Mouse (Mus musculus) thymus, adult 2 months (tissue): Measurements from ENCODE around the gene Slc6a3. TPM values are rescaled to one million over a fixed set of nuclear protein-coding genes. Genes with fewer than 3 reads are reported as not detected.

Experiments
- DNase-seq: peaks from one replicate; pipeline ENCODE4 v3.0.0; 2021
- H3K27ac ChIP-seq: fragments of 200-500 bp; 2 replicates; pipeline ENCODE4 v1.5.1; 2012; ENCODE audit warnings: low read length, control low read depth; ENCODE audit not compliant: control insufficient read depth, insufficient read depth
- H3K27me3 ChIP-seq: fragments of 200-500 bp; 2 replicates; pipeline ENCODE4 v1.6.1; 2012; ENCODE audit warnings: mild to moderate bottlenecking, low read length, moderate library complexity, mixed read lengths; ENCODE audit not compliant: control insufficient read depth, insufficient read depth
- H3K36me3 ChIP-seq: fragments of 200-500 bp; 2 replicates; pipeline ENCODE4 v1.6.1; 2012; ENCODE audit warnings: mild to moderate bottlenecking, low read length, moderate library complexity; ENCODE audit not compliant: control insufficient read depth, insufficient read depth
- H3K4me1 ChIP-seq: fragments of 200-500 bp; replicated peaks from 2 replicates; pipeline ENCODE4 v1.6.1; 2012; ENCODE audit warnings: low read length; ENCODE audit not compliant: control insufficient read depth, insufficient read depth
- H3K4me3 ChIP-seq: fragments of 200-500 bp; 2 replicates; pipeline ENCODE4 v1.5.1; 2012; ENCODE audit warnings: mild to moderate bottlenecking, low read length, control low read depth, moderate library complexity; ENCODE audit not compliant: control insufficient read depth, insufficient read depth
- CTCF ChIP-seq: fragments of 200-500 bp; IDR thresholded peaks from 2 replicates; pipeline ENCODE4 v1.5.1; 2012; ENCODE audit warnings: mild to moderate bottlenecking, control low read depth, low read length, moderate library complexity, borderline replicate concordance; ENCODE audit not compliant: control insufficient read depth, poor library complexity, insufficient read depth; ENCODE audit errors: extremely low read depth
- POLR2A ChIP-seq: fragments of 200-500 bp; IDR thresholded peaks from 2 replicates; pipeline ENCODE4 v1.6.1; 2012; ENCODE audit warnings: mild to moderate bottlenecking, low read length, control low read depth, moderate library complexity; ENCODE audit not compliant: control insufficient read depth, poor library complexity, insufficient read depth; ENCODE audit errors: extremely low read depth
- WGBS: fragments of 180-500 bp; shearing (Covaris S2); methylation state at CpG from one replicate; pipeline ENCODE4 v1.1.7; 2018; 5-methylcytosine and 5-hydroxymethylcytosine counted together
- polyA plus RNA-seq: library from polyadenylated mRNA; depleted of rRNA; stranded (reverse); fragments of >200 nt; gene quantifications from 2 replicates; pipeline ENCODE4 v1.2.3, GENCODE M21; 2012; rRNA removed

Slc6a3 gene
- 0.22 and 0.40 TPM in 2 replicates for polyA plus RNA-seq

GRCm38 (mm10) chr13:73536403-73536821, at the start of gene Slc6a3:
Slc6a3 (plus strand) TSS chr13:73536747.
- WGBS = 4% methylated on average over 26 of the region's 26 CpGs
- no peaks in the 10 kb centered on the region for H3K36me3 ChIP-seq
- peaks cover 5% of the 10 kb centered on the region; the same call in 1 of the 2 replicates for H3K4me1 ChIP-seq
- no peak within 1 kb of the TSS for H3K27ac ChIP-seq
- H3K27me3 ChIP-seq = peaks cover 12% of the 10 kb centered on the region; the same call in 1 of the 2 replicates
- TF ChIP-seq POLR2A (no peak), CTCF (no peak)
- H3K4me3 ChIP-seq = no peak within 1 kb of the TSS
- peak; percentile 29 for DNase-seq

- Histone ChIP-seq H3K36me3 (no peaks in the 10 kb centered on the region), H3K4me1 (peaks cover 14% of the 10 kb centered on the region), H3K27me3 (no peaks in the 10 kb centered on the region), H3K4me3 (no peak overlapping the region), H3K27ac (no peak overlapping the region)
- 98% methylated on average over 3 of the region's 3 CpGs for WGBS
- no peak for DNase-seq
- TF ChIP-seq CTCF (no peak), POLR2A (no peak)
Measured at GRCm38 (mm10) chr13:73488105-73488504, 48.4 kb upstream of the Slc6a3 start.

- WGBS = 45% methylated on average over 9 of the region's 9 CpGs
- H3K27me3 ChIP-seq = no peaks in the 10 kb centered on the region
- H3K4me3 ChIP-seq = no peak overlapping the region
- no peak for DNase-seq
- no peaks in the 10 kb centered on the region for H3K36me3 ChIP-seq
- H3K4me1 ChIP-seq = peaks cover 13% of the 10 kb centered on the region
- TF ChIP-seq POLR2A (no peak), CTCF (no peak)
- H3K27ac ChIP-seq = no peak overlapping the region
Measured at GRCm38 (mm10) chr13:73488707-73489106, 47.8 kb upstream of the Slc6a3 start.

GRCm38 (mm10) chr13:73489986-73490385, 46.6 kb upstream of the Slc6a3 start:
- H3K27ac ChIP-seq = no peak overlapping the region
- no peak for TF ChIP-seq CTCF
- TF ChIP-seq POLR2A = no peak
- H3K27me3 ChIP-seq = no peaks in the 10 kb centered on the region
- 61% methylated on average over 3 of the region's 3 CpGs for WGBS
- H3K36me3 ChIP-seq = no peaks in the 10 kb centered on the region
- DNase-seq = no peak
- H3K4me3 ChIP-seq = no peak overlapping the region
- H3K4me1 ChIP-seq = peaks cover 7% of the 10 kb centered on the region; the same call in 1 of the 2 replicates

- TF ChIP-seq CTCF = no peak
- TF ChIP-seq POLR2A = no peak
- peaks cover 8% of the 10 kb centered on the region; the same call in 1 of the 2 replicates for H3K4me1 ChIP-seq
- no peak overlapping the region for H3K4me3 ChIP-seq
- no peak overlapping the region for H3K27ac ChIP-seq
- 76% methylated on average over 8 of the region's 8 CpGs for WGBS
- H3K27me3 ChIP-seq = no peaks in the 10 kb centered on the region
- no peak for DNase-seq
- H3K36me3 ChIP-seq = no peaks in the 10 kb centered on the region
Measured at GRCm38 (mm10) chr13:73490564-73491170, 45.9 kb upstream of the Slc6a3 start.

GRCm38 (mm10) chr13:73493183-73493582, 43.4 kb upstream of the Slc6a3 start:
- no peaks in the 10 kb centered on the region for H3K36me3 ChIP-seq
- H3K4me3 ChIP-seq = no peak overlapping the region
- 85% methylated on average over 4 of the region's 4 CpGs for WGBS
- H3K27ac ChIP-seq = no peak overlapping the region
- no peak for TF ChIP-seq POLR2A
- TF ChIP-seq CTCF = no peak
- H3K27me3 ChIP-seq = no peaks in the 10 kb centered on the region
- DNase-seq = no peak
- H3K4me1 ChIP-seq = peaks cover 10% of the 10 kb centered on the region; the same call in 1 of the 2 replicates
